Mouse (Mus musculus) heart, postnatal 0 days (tissue): Measurements from ENCODE around the gene Mapk1ip1l.

Experiments
- CTCF ChIP-seq: IDR thresholded peaks from 2 replicates; pipeline ENCODE4 v1.5.1; 2016; ENCODE audit warnings: antibody characterized with exemption, control low read depth, low read depth
- EP300 ChIP-seq: IDR thresholded peaks from 2 replicates; pipeline ENCODE4 v1.6.1; 2016; ENCODE audit warnings: antibody characterized with exemption, low read depth

DNA sequence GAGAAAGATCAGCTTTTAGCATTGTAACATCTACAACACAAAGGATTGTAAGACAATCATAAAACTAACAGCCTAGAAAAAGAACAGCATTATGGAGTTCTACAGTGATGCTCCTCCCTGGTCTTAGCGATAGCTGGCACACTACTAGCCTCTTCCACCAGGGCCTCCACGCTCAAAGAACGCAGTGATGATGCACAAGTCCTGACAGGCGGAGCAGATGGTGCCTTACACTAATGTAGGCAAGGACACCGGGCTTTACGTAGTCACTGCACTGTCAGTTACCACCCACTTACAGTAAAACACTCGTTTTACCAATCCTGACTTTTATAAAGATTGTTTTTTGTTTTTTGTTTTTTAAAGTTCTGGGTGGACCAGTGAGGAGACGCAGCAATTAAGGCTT, 32.2 kb upstream of the Mapk1ip1l start:
- TF ChIP-seq CTCF = no peak
- TF ChIP-seq EP300 = no peak
